Mouse (Mus musculus) neural tube, embryonic 14.5 days (tissue): ENCODE data around the gene Xaf1. TPM values are rescaled to one million over a fixed set of nuclear protein-coding genes. Genes with fewer than 3 reads are reported as not detected.
"Not testable (repeated sequence)": the region's sequence is repeated elsewhere in the genome, so short reads cannot be mapped to it uniquely, and the experiment has no call there.

Experiments used
- ATAC-seq: fragments of 200-750 bp; cut with Nextera tagmentation; 2 replicates; pipeline ENCODE4 v1.8.0; 2017; ENCODE audit warnings: low read depth, mild to moderate bottlenecking, moderate TSS enrichment, moderate library complexity
- H3K27ac ChIP-seq: fragments of 300-500 bp; sonication (generic); 2 replicates; pipeline ENCODE4 v1.5.1; 2014; ENCODE audit warnings: low read depth, mild to moderate bottlenecking, control low read depth, low read length, moderate library complexity, mixed read lengths
- H3K27me3 ChIP-seq: fragments of 300-500 bp; sonication (generic); 2 replicates; pipeline ENCODE4 v1.6.1; 2014; ENCODE audit warnings: low read length; ENCODE audit not compliant: control insufficient read depth, insufficient read depth
- H3K36me3 ChIP-seq: fragments of 300-500 bp; sonication (generic); 2 replicates; pipeline ENCODE4 v1.6.1; 2014; ENCODE audit warnings: low read length, mixed read lengths; ENCODE audit not compliant: control insufficient read depth, insufficient read depth
- H3K4me1 ChIP-seq: fragments of 300-500 bp; sonication (generic); 2 replicates; pipeline ENCODE4 v1.6.1; 2014; ENCODE audit warnings: low read length; ENCODE audit not compliant: control insufficient read depth, insufficient read depth
- H3K4me2 ChIP-seq: fragments of 300-500 bp; sonication (generic); 2 replicates; pipeline ENCODE4 v1.6.1; 2014; ENCODE audit warnings: mild to moderate bottlenecking, low read depth, low read length, control low read depth
- H3K4me3 ChIP-seq: fragments of 300-500 bp; sonication (generic); 2 replicates; pipeline ENCODE4 v1.5.1; 2014; ENCODE audit warnings: low read depth, low read length, control low read depth, mixed read lengths
- H3K9ac ChIP-seq: fragments of 300-500 bp; sonication (generic); replicated peaks from 2 replicates; pipeline ENCODE4 v1.6.1; 2014; ENCODE audit warnings: low read depth, mild to moderate bottlenecking, control low read depth, low read length, mixed read lengths
- H3K9me3 ChIP-seq: fragments of 300-500 bp; sonication (generic); 2 replicates; pipeline ENCODE4 v1.6.1; 2016; ENCODE audit warnings: low read length; ENCODE audit not compliant: control insufficient read depth
- WGBS: fragments of 180-500 bp; shearing (Covaris S2); extraction: QIAGEN DNeasy Blood & Tissue Kit; methylation state at CpG from one replicate; pipeline ENCODE4 v1.1.7; 2014; 5-methylcytosine and 5-hydroxymethylcytosine counted together
- polyA plus RNA-seq: library from polyadenylated mRNA; unstranded; fragments of >200 nt; fragmentation: Nextera tagmentation; extraction: Ambion mirVana; gene quantifications from 2 replicates; pipeline ENCODE4 v1.2.1, GENCODE M21; 2014

The Xaf1 gene
- polyA plus RNA-seq, 1 experiment from 2014 or later = 1.6 TPM

DNA sequence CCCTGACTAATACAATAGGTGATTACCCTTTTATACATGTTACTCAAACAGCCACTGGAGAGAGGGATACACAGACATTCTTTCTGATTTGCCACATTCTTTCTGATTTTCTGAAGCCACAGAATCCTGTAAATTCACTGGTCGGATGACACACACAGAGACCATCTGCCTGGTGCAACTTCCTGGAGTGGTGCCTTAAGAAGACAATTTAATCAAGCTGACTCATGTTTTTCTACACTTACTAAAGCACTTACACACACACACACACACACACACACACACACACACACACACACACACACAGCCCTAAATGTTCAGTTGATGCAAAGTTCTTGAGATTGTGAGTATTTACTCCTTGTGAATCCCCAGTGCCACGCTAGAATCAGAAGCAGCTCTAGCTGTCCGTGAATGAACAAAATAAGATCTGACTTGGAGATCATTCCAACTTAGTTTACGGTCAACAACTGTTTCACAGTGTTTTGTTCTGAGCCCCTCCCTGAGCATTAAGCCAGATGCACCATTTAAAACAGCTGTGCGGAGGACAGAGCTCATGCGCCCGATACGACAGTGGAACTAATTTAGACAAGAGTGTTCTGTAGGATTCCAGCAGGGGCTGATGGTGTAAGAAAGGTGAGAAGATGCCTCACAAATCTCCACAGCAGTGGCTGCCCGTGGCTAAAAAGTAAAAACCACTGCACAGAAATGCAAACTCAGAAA, 31.7 kb downstream of the Xaf1 start:
- Histone ChIP-seq H3K4me3 (no peak overlapping the region), H3K4me1 (no peaks in the 10 kb centered on the region), H3K9me3 (no peaks in the 10 kb centered on the region), H3K27ac (no peak overlapping the region), H3K27me3 (no peaks in the 10 kb centered on the region), H3K4me2 (no peak overlapping the region), H3K36me3 (no peaks in the 10 kb centered on the region), H3K9ac (no peak overlapping the region)
- WGBS = 68% methylated on average over 9 of the region's 9 CpGs
- no peak for ATAC-seq

DNA sequence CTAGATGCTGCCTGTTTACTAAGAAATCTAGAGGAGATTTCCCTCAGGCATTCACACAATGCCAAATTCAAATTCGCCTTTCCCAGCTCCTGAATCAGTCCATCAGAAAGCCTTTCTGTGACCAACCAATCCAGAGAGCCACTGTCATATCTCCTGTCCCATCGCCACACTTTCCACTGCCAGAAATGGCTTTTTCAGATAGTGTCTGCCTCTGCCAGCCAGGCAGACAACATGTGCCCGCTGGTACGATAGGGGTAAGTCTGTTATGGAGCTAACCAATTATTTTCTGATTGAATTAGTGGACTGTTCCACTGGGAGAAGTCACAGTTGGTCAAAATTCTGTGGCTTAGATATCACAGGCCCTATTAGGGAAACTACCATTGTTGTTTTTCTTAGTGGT, 33.2 kb downstream of the Xaf1 start:
- Histone ChIP-seq H3K4me2 (no peak overlapping the region), H3K4me1 (no peaks in the 10 kb centered on the region), H3K9me3 (no peaks in the 10 kb centered on the region), H3K4me3 (no peak overlapping the region), H3K36me3 (no peaks in the 10 kb centered on the region), H3K9ac (no peak overlapping the region), H3K27ac (no peak overlapping the region), H3K27me3 (no peaks in the 10 kb centered on the region)
- 76% methylated on average over 4 of the region's 4 CpGs for WGBS
- no peak for ATAC-seq

DNA sequence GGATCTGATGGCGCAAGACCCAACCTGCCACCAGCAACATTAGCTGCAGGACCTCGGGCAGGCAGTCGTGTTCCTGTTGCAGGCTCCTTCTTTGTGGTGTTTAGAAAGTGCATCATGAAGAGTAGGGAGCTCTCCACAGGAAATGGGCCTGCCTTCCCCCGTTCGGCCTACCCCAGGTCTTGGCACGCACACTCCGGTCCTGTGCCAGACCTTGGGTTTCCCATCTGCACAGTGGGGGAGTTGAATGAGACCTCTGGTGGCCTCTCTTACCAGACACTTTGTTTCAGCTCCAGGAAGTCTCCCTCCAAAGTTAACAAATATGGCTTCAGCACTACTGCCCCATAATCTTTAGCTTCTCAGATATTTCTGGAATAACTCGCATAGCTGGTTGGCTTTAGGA, 35.3 kb downstream of the Xaf1 start:
- WGBS = 89% methylated on average over 8 of the region's 8 CpGs

DNA sequence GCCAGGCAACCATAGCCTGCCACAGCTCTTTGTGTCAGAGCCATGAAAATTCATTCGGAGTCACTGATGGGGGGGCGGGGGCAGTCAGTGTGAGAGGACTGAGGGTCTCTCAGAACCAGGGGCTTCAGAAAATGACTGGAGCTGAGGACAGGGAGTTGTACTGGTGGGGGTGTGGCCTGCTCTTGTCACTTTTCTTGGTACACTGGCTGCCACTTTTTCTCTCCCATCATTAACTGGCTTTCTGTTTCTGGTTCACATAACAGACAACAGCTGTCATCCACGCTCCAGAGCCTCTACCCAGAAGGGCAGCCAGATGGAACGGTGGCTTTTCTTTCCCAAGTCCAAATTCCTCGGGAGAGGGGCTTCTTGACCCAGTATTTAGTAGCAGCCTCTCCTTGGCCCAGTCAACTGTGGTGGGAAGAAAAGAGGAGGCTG, 37.0 kb downstream of the Xaf1 start:
- Histone ChIP-seq H3K4me1 (no peaks in the 10 kb centered on the region), H3K9me3 (no peaks in the 10 kb centered on the region), H3K9ac (no peak overlapping the region), H3K4me3 (no peak overlapping the region), H3K27me3 (no peaks in the 10 kb centered on the region), H3K4me2 (no peak overlapping the region), H3K36me3 (no peaks in the 10 kb centered on the region), H3K27ac (no peak overlapping the region)
- no peak for ATAC-seq
- WGBS = 24% methylated on average over 5 of the region's 5 CpGs

More for the DNA sequence above, 35.3 kb downstream of the Xaf1 start:
- Histone ChIP-seq H3K4me3 (no peak overlapping the region), H3K27ac (no peak overlapping the region), H3K9me3 (no peaks in the 10 kb centered on the region), H3K27me3 (no peaks in the 10 kb centered on the region), H3K9ac (no peak overlapping the region), H3K36me3 (no peaks in the 10 kb centered on the region), H3K4me1 (no peaks in the 10 kb centered on the region), H3K4me2 (no peak overlapping the region)
- ATAC-seq = no peak

DNA sequence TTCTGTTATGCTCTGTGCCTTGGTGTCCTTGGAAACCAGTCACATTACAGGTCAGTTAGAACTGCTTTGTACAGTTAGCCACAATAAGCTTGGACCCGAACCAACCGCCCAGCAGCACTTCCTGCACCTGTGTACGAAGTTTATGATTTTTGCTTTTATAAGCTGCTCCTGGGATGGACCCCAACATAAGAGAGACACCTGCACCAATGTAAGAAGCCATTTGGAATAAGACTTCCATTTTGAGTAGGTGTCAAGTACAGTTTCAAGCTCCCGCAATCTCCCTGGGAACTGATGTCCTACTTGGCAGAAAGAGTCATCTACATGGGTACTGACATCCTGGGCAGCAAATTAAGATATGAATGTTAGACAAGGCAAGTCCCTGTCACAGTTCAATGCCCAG, 38.3 kb downstream of the Xaf1 start:
- no peak overlapping the region for H3K4me3 ChIP-seq
- no peak overlapping the region for H3K9ac ChIP-seq
- no peaks in the 10 kb centered on the region for H3K27me3 ChIP-seq
- H3K9me3 ChIP-seq = no peaks in the 10 kb centered on the region
- H3K27ac ChIP-seq = no peak overlapping the region
- WGBS = 88% methylated on average over 4 of the region's 4 CpGs
- no peaks in the 10 kb centered on the region for H3K4me1 ChIP-seq
- ATAC-seq = no peak
- no peaks in the 10 kb centered on the region for H3K36me3 ChIP-seq
- no peak overlapping the region for H3K4me2 ChIP-seq

DNA sequence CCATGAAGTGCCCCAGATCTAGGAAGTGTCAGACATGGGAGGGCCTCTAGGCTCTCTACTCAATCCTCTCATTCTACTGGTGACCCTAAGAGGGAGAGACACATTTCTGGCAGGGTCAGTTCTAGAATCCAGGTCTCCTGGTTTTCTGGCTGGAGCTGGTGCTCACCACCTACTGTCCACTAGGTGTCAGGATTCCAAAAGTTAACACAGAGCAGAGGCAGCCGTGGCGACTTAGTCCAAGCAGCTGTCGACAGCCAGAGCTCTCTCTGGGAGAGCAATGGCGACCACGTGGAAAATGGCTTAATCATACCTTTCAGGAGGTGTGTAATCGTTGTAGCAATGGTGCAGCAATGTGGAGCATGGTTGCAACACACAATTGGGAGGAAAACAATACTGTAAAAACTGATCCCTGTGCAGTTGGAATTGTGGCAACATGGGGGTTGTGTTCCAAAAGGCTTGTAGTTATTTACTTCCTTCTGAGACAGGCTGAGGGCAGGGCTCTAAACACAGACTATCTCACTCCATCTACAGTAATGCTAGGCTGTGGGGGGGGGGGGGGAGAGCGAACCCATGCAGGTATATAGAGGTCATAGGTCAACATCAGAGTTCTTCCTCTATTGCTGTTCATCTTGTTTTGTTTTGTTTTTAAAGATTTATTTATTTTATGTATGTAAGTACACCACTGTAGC, 41.3 kb downstream of the Xaf1 start:
- H3K9ac ChIP-seq = no peak overlapping the region
- H3K4me1 ChIP-seq = no peaks in the 10 kb centered on the region
- H3K36me3 ChIP-seq = no peaks in the 10 kb centered on the region
- H3K4me2 ChIP-seq = no peak overlapping the region; the same call in 1 of the 2 replicates
- no peaks in the 10 kb centered on the region for H3K27me3 ChIP-seq
- H3K9me3 ChIP-seq = no peaks in the 10 kb centered on the region
- H3K4me3 ChIP-seq = no peak overlapping the region
- H3K27ac ChIP-seq = no peak overlapping the region
- 13% methylated on average over 7 of the region's 7 CpGs for WGBS
- peak; percentile 88; the same call in 1 of the 2 replicates for ATAC-seq

DNA sequence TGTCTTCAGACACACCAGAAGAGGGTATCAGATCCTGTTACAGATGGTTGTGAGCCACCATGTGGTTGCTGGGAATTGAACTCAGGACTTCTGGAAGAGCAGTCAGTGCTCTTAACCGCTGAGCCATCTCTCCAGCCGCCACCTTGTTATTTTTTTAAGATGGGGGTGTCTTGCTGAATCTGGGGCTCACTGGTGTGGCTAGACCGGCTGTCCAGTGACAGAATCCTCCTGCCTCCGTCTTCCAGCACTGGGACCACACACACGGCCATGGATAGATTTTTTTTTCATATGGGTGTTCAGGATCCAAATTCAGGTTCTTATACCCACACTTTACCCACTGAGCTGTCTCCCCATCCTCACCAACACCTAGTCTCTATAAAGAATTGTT, 41.8 kb downstream of the Xaf1 start:
- H3K4me3 ChIP-seq, H3K36me3 ChIP-seq, H3K4me2 ChIP-seq, H3K4me1 ChIP-seq, H3K27ac ChIP-seq, H3K27me3 ChIP-seq, H3K9me3 ChIP-seq, H3K9ac ChIP-seq, ATAC-seq: not testable (repeated sequence)
- WGBS = 96% methylated on average over 5 of the region's 5 CpGs

GRCm38 (mm10) chr11:72343904-72344303, 42.5 kb downstream of the Xaf1 start:
- Histone ChIP-seq H3K27me3 (no peaks in the 10 kb centered on the region), H3K4me2 (no peak overlapping the region), H3K9me3 (no peaks in the 10 kb centered on the region), H3K4me3 (no peak overlapping the region), H3K4me1 (no peaks in the 10 kb centered on the region), H3K36me3 (no peaks in the 10 kb centered on the region), H3K27ac (no peak overlapping the region), H3K9ac (no peak overlapping the region)
- ATAC-seq = no peak
- WGBS = 25% methylated on average over 8 of the region's 8 CpGs

GRCm38 (mm10) chr11:72344486-72344885, 43.1 kb downstream of the Xaf1 start:
- Histone ChIP-seq H3K36me3 (no peaks in the 10 kb centered on the region), H3K27ac (no peak overlapping the region), H3K27me3 (no peaks in the 10 kb centered on the region), H3K4me2 (no peak overlapping the region), H3K9me3 (no peaks in the 10 kb centered on the region), H3K9ac (no peak overlapping the region), H3K4me3 (no peak overlapping the region), H3K4me1 (no peaks in the 10 kb centered on the region)
- 85% methylated on average over 11 of the region's 11 CpGs for WGBS
- no peak for ATAC-seq
